Mouse (Mus musculus): ENCODE data around the gene Abcb11.

The Abcb11 gene

DNA sequence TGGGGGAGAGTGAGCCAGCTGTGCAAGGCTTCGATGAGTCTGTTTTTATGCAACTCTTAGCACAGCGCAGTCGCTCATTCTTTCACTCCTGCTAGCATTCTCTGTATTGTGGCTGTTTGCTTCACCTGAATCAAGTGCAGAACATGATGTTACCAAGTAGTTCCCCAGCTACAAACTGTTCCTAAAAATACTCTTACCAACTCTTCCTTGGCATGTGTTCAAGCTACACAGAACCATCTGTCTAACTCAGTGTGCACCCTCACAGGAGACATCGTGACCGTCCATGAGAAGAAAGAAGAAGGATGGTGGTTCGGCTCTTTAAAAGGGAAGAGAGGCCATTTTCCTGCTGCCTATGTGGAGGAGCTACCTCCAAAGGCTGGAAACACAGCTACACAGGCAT is 153.7 kb downstream of the Abcb11 start:
- DNase-seq (ENCODE audit: low spot score), result no peak

All from MN1 (cell line).